Mouse (Mus musculus) heart, embryonic 12.5 days (tissue): ENCODE results near the gene Npy1r. TPM values are rescaled to one million over a fixed set of nuclear protein-coding genes. Genes with fewer than 3 reads are reported as not detected.

Experiments
- ATAC-seq: fragments of 200-750 bp; cut with Nextera tagmentation; 2 replicates; pipeline ENCODE4 v1.8.0; 2017; ENCODE audit warnings: moderate TSS enrichment, moderate library complexity; ENCODE audit not compliant: insufficient number of reproducible peaks, low FRiP score
- H3K27ac ChIP-seq: fragments of 300-500 bp; sonication (generic); 2 replicates; pipeline ENCODE4 v1.5.1; 2016; ENCODE audit warnings: mild to moderate bottlenecking, moderate library complexity; ENCODE audit not compliant: poor library complexity, severe bottlenecking
- H3K27me3 ChIP-seq: fragments of 300-500 bp; sonication (generic); replicated peaks from 2 replicates; pipeline ENCODE4 v1.6.1; 2016; ENCODE audit warnings: mild to moderate bottlenecking, moderate library complexity
- H3K36me3 ChIP-seq: fragments of 300-500 bp; sonication (generic); 2 replicates; pipeline ENCODE4 v1.6.1; 2016; ENCODE audit warnings: mild to moderate bottlenecking, moderate library complexity
- H3K4me1 ChIP-seq: fragments of 300-500 bp; sonication (generic); replicated peaks from 2 replicates; pipeline ENCODE4 v1.6.1; 2016; ENCODE audit warnings: mild to moderate bottlenecking
- H3K4me2 ChIP-seq: fragments of 300-500 bp; sonication (generic); 2 replicates; pipeline ENCODE4 v1.6.1; 2016; ENCODE audit warnings: mild to moderate bottlenecking, moderate library complexity
- H3K4me3 ChIP-seq: fragments of 300-500 bp; sonication (generic); 2 replicates; pipeline ENCODE4 v1.5.1; 2016; ENCODE audit warnings: mild to moderate bottlenecking
- H3K9ac ChIP-seq: fragments of 300-500 bp; sonication (generic); 2 replicates; pipeline ENCODE4 v1.6.1; 2016; ENCODE audit warnings: mild to moderate bottlenecking, moderate library complexity
- H3K9me3 ChIP-seq: fragments of 300-500 bp; sonication (generic); replicated peaks from 2 replicates; pipeline ENCODE4 v1.6.1; 2016; ENCODE audit warnings: mild to moderate bottlenecking, moderate library complexity
- WGBS: fragments of 180-500 bp; shearing (Covaris S2); methylation state at CpG from one replicate; pipeline ENCODE4 v1.1.7; 2016; 5-methylcytosine and 5-hydroxymethylcytosine counted together
- polyA plus RNA-seq: library from polyadenylated mRNA; unstranded; fragments of >200 nt; fragmentation: Nextera tagmentation; extraction: Ambion mirVana; gene quantifications from 2 replicates; pipeline ENCODE4 v1.2.1, GENCODE M21; 2016

Npy1r gene
- polyA plus RNA-seq, 1 experiment from 2014 or later = 1.5 TPM

- Histone ChIP-seq H3K9ac (no peak overlapping the region), H3K9me3 (no peaks in the 10 kb centered on the region), H3K4me2 (no peak overlapping the region), H3K4me3 (no peak overlapping the region), H3K4me1 (0 out of 2 replicates have a peak, but pooled peaks cover 2% of the 10 kb centered on the region), H3K36me3 (no peaks in the 10 kb centered on the region), H3K27me3 (no peaks in the 10 kb centered on the region), H3K27ac (no peak overlapping the region)
- 39% methylated on average over 7 of the region's 7 CpGs for WGBS
- ATAC-seq = no peak
These were observed 32.5 kb downstream of the Npy1r start for GRCm38 (mm10) chr8:66729446-66729845.

- Histone ChIP-seq H3K4me1 (no peaks in the 10 kb centered on the region), H3K9ac (no peak overlapping the region), H3K4me2 (no peak overlapping the region), H3K4me3 (no peak overlapping the region), H3K27ac (no peak overlapping the region), H3K27me3 (no peaks in the 10 kb centered on the region), H3K36me3 (no peaks in the 10 kb centered on the region), H3K9me3 (no peaks in the 10 kb centered on the region)
- 46% methylated on average over 5 of the region's 5 CpGs for WGBS
- no peak for ATAC-seq
These were observed 35.0 kb downstream of the Npy1r start for GRCm38 (mm10) chr8:66731957-66732356.

- Histone ChIP-seq H3K4me2 (no peak overlapping the region), H3K4me3 (no peak overlapping the region)
These were observed 45.4 kb downstream of the Npy1r start for GRCm38 (mm10) chr8:66742359-66742758.

GRCm38 (mm10) chr8:66745612-66746011 is 48.6 kb downstream of the Npy1r start:
- no peak overlapping the region for H3K4me2 ChIP-seq
- H3K36me3 ChIP-seq = no peaks in the 10 kb centered on the region
- no peak overlapping the region for H3K9ac ChIP-seq
- no peaks in the 10 kb centered on the region for H3K27me3 ChIP-seq
- H3K4me1 ChIP-seq = no peaks in the 10 kb centered on the region
- H3K9me3 ChIP-seq = no peaks in the 10 kb centered on the region
- no peak for ATAC-seq
- 72% methylated on average over 3 of the region's 3 CpGs for WGBS
- no peak overlapping the region for H3K27ac ChIP-seq
- H3K4me3 ChIP-seq = no peak overlapping the region

More at GRCm38 (mm10) chr8:66742359-66742758, 45.4 kb downstream of the Npy1r start:
- Histone ChIP-seq H3K27me3 (no peaks in the 10 kb centered on the region), H3K4me1 (no peaks in the 10 kb centered on the region), H3K36me3 (no peaks in the 10 kb centered on the region), H3K9ac (no peak overlapping the region), H3K9me3 (no peaks in the 10 kb centered on the region), H3K27ac (no peak overlapping the region)
- 59% methylated on average over 1 of the region's 1 CpGs for WGBS
- ATAC-seq = no peak

GRCm38 (mm10) chr8:66751621-66752020 is 54.6 kb downstream of the Npy1r start:
- H3K36me3 ChIP-seq = no peaks in the 10 kb centered on the region
- ATAC-seq = no peak
- WGBS = 58% methylated on average over 2 of the region's 2 CpGs
- no peaks in the 10 kb centered on the region for H3K4me1 ChIP-seq
- no peak overlapping the region for H3K9ac ChIP-seq
- H3K9me3 ChIP-seq = no peaks in the 10 kb centered on the region
- H3K4me2 ChIP-seq = no peak overlapping the region
- H3K27me3 ChIP-seq = no peaks in the 10 kb centered on the region
- no peak overlapping the region for H3K27ac ChIP-seq
- H3K4me3 ChIP-seq = no peak overlapping the region

- 78% methylated on average over 2 of the region's 2 CpGs for WGBS
- Histone ChIP-seq H3K4me1 (peaks cover 5% of the 10 kb centered on the region), H3K27me3 (no peaks in the 10 kb centered on the region), H3K4me3 (no peak overlapping the region), H3K4me2 (no peak overlapping the region), H3K9me3 (no peaks in the 10 kb centered on the region), H3K36me3 (no peaks in the 10 kb centered on the region), H3K27ac (no peak overlapping the region), H3K9ac (no peak overlapping the region)
- no peak for ATAC-seq
These were observed 59.2 kb downstream of the Npy1r start for GRCm38 (mm10) chr8:66756161-66756560.

Other genes with a start within 250 kb of the Npy1r start
- 7.8 and 8.1 TPM in 2 replicates for gene Tma16, start 210.7 kb upstream of the Npy1r start, polyA plus RNA-seq
- gene Tktl2, start 185.4 kb upstream of the Npy1r start, polyA plus RNA-seq = not detected in 2 replicates
- 0.08 TPM in 1 of 2 replicates, not detected in the other for gene Npy5r, start 9.1 kb upstream of the Npy1r start, polyA plus RNA-seq
- gene Naf1, start 163.0 kb downstream of the Npy1r start, polyA plus RNA-seq = 2.9 and 3.6 TPM in 2 replicates